Mouse (Mus musculus) A20 (cell line): ENCODE data around the gene Cd38.
A peak's percentile ranks its signal among the peaks of the same experiment; 100 is the strongest.

Experiments
- DNase-seq: peaks from one replicate; pipeline ENCODE4 v3.0.0-alpha.2; 2011; ENCODE audit warnings: low read depth, low spot score

The Cd38 gene

DNA sequence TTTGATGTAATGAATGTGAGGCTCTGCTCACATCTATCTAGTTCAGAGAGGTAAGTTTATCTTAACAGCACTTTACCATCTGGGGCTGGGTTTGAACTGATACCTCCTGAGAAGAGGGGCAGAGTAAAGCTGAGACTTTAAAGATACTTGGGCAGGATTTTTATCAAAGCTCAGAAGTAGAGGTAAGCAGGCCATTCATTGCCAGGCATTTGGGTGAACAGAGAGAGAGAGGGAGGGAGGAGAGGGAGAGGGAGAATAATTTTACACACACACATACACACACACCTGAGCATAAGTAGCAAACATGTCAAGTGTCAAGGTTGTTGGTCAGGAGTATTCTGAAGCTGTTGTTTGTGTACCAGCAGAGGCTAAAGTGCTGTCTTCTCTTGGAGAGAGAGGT is at the start of gene Cd38:
TSS of gene Cd38 (plus strand) at position 301 of the 400 bp plus-strand sequence.
- DNase-seq: no peak

DNA sequence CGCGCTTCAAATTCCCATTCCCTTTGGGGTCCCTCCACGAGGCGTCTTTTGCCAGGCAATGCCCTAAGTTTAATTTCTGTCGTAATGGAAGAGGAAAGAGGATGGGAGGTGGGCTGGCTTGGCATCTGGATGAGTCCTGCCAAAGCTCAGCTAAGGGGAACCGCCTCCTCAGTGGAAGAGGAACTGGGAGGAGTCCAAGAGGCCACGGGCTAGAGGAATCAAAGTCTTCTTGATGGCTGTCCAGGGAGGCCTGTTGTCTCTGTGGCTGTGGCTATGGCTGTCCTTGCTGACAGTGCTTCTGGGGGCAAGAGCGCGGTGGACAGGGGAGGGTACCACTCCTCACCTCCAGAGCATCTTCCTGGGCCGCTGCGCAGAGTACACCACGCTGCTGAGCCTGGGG is 49.7 kb upstream of the Cd38 start, which contains the start of gene Bst1:
TSS of gene Bst1 (plus strand) at position 191 of the 400 bp plus-strand sequence.
- DNase-seq: no peak

DNA sequence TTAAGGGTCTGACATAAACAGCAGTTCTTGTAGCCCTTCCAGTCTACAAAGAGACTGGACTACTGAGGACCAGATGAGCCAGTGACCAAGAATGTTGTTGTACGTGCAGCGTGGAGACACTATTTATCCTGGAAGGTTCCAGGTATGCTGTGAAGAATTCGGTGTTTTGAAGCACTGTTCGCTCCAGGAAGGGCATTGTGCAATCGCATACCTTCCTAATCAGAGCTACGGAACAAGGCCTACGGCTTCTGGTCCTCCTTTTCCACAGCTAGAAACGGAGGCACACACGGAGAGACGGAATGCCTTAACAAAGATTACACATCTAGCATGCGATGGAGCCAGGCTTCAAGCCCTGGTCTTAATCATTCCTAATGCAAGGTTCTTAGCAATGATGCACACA is 47.6 kb upstream of the Cd38 start:
- DNase-seq: no peak

DNA sequence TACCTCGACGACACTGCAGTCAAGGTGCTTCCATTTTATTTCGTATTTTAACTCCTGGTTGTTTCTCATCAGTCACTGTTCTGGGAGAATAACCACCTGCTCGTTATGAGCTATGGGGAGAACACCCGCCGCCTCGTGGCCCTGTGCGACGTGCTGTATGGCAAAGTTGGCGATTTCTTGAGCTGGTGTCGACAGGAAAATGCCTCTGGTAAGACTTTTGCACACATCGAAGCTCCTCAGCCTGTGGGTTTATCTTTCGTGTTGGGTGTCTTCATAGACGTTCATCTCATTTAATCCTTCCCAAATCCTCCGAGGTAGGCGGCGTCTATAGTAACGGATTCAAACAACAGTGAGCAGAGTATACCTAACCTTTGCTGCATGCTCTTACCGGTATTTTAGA is 46.8 kb upstream of the Cd38 start, which contains the start of gene Fbxl5:
TSS of gene Fbxl5 (minus strand) at position 101 of the 400 bp plus-strand sequence.
- no peak for DNase-seq

DNA sequence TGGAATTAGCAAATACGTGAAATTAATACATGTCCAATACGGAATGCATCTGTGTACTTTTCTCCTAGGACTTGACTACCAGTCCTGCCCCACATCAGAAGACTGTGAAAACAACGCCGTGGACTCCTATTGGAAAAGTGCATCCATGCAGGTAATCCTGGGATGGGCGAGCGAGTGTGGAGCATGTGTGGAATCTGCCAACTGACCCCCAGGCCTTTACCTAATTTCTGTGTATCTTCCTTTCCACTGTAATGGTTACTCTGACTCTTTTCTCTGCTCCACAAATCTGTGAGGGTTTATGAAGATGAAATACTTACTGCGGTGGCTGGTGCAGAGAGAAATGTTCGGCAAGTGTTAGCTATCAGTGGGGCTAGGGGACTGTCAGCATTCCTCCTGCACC is 46.2 kb upstream of the Cd38 start:
- DNase-seq: no peak

DNA sequence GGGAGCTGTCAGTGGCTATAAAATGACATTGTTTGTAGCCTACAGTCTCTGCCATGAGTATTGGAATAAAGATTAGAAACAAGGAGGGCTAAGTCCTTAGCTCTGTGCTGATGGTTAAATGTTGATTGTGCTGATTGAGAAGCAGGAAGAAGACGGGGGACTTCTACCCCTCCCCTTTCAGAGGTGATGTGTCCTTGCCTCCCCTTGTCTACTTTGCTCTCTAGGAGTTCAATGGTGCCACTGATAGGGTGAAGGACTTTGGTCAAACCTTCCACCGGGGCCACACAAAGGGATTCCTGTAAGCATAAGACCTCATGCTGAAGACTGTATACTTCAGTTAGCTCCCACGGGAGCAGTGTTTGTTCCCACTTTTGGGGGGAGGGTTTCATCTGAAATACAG is 45.5 kb upstream of the Cd38 start:
- DNase-seq: no peak

DNA sequence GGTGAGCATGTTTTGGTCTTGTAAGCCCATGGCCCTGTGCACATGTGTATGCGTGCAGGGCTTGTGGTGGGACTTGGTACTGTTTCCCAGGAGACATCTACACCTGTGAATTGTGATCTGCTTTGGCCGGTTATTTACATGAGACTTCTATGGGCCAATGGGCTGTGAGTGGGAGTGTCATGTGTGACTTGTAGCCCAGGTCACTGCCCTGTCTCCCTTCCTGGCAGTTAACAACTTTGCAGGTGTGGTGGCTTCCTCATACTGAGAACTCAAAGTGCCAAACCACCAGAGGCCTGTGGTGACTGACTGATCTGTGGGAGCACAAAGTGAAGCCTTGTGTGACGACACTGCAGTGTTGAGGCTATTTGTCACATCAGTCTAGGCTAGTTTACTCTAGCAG is 43.8 kb upstream of the Cd38 start:
- DNase-seq: peak; percentile 81

DNA sequence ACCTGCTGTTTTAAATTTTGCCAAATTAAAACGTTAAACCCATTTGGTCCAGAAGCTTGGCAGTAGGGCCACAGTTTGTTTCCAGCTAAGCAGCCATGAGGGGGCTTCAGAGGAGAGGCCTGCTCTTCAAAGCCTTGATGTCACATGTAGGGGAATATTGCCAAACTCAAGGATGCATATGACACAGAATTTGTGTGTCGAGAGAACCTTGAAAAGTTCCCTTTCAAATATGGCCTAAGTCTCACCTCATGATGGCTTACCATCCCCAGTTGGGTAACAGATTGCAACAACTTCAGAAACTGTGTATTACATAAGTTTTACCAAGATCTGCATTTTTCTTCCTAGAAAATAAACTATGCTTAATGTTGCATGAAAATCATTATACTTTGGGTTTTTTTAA is 41.5 kb upstream of the Cd38 start:
- DNase-seq: no peak

DNA sequence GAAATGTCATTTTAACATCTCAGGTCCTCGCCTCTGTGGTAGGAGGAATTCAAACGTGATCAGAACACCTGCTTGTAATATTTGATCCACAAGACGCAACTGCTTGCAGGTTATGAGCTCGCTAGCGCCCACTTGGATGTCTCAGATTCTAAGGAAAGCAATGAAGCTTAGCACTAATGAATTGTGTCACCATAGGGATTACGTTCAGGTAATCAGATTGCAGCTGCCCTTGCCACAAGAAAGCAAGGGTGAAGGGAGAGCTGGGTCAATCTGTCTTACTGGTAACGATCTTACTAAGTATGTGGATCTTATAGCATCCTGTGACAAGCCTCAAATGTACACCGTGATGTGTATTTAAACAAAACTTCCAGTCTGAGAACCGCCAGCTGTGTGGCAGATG is 41.0 kb upstream of the Cd38 start:
- DNase-seq: no peak

DNA sequence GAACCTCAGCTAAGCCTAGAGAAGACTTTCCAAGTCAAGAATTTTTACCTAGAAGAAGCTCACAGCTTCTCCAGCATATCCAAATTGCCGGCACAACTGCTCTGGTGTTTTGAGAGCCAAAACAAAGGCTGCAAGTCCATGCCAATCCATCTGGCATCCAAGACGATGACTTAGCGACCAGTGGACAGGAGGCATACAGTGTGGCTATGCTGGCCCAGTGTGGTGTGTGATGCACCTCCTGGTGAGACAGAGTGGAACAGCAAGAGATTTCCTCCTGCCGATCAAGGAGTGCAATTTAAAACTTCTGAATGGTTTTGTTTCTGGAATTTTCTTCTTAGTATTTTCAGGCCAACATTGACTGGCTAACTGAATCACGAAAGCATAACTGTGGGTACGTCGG is 31.8 kb upstream of the Cd38 start:
- peak; percentile 22 for DNase-seq

DNA sequence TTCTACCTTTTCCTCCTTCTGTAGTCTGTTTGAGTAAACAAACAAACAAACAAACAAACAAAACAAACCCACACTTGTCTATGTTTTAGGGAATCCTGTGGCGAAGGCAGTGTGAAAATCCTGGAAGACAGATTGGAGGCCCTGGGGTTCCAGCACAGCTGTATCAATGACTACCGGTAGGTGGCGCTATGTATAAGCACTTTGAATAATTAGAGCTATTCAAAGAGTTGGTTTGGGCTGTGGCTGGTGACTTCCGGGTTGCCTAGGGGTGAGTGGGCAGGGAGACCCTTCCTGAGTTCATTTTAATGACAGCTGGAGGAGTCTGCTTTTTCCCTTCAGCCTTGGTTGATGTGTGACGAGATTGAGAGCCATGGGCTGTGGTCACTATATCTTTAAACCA is 31.0 kb upstream of the Cd38 start:
- peak; percentile 68 for DNase-seq

DNA sequence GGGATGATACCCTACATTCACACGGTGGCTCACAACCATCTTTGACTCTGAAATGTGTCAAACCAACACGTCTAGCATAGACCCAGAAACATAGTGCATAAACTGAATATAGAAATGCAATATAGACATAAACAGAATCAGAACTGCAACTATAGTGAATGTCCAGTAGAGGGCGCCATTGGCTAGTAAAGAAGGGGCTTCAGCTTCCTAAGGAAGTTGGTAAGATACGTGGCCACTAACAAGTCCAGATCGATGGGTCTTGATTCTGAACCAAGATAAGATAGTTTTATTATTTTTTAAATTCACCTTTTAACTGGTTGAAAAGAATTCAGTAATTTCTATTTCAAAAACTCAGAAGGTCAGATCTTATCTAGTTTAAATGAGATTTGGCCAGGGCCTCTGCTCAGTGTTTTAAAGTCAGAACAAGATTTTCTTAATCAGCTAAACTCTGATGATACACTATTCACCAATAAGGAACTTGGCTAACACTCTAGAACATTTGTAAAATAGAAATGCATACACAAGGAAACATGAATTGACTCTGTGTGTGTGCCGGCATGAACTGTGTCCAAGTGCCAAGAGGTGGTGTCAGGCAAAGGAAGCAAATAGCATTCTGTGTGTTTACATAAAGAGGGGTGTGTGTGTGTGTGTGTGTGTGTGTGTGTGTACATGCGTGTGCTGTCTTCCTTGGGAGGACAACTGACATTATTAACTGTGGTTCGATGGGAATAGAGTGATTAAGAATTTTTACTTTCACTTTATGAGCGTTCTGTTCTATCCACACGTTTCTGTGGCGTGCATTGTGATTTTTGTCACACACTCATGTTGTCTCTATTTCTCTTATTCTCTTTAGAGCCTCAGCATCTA is 27.0 kb upstream of the Cd38 start:
- DNase-seq: peak; percentile 85

DNA sequence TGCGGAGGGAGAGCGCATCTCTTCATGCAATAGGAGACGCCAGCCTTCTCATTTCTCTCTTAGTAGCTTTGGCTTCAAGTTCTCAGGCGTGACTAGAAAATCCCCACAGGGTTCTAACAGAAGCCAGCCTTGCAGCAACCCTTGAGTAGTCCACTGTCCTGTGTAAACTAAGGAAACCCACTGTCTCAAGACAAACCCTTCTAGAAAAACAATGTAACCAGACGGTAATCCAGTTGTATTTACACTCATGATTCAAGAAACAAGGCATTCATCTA is 26.4 kb upstream of the Cd38 start:
- peak; percentile 64 for DNase-seq

DNA sequence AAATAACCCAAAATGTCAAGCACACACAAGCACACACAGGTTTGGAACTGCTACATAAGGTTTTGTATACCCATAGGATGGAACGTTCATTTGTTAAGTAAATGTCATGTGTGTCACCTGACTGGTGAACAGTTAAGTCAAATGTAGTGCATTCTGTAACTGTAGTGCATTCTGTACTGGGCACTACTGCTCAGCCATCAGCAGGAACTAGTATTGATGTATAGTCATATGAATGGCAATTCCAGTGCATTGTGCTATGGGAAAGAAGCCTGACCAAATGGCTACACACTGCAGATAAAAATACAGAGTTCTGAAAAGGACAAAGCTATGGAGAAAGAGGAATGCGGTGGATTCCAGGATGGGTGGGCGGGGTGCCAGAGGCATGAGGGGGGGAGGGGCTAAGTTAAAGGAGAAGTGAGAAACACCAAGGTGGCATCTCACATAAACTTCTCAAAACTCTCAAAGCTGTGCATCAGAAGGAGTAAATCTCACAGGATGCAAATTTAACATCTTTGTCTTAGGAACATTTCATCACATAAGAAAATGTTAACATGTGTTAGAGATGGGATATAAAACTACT is 25.7 kb upstream of the Cd38 start:
- peak; percentile 49 for DNase-seq

DNA sequence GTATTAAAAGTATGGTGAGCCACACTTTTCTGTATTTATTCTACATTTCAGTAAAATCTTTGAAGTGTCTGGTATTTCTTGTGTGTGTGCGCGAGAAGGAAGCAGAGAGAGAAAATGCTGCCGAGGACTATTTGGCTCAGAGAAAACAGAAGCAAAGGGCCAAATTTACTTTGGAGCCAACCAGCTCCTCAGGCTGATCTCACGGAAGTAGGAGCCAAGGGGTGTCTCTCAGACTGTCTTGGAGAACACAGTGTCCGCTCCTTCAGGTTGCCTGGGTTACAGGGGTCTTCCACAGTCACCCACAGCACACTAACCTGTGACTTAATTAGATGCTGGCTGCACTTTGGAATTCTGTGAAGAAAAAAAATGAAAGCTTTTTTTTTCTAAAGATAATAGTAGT is 23.3 kb upstream of the Cd38 start:
- DNase-seq: no peak

DNA sequence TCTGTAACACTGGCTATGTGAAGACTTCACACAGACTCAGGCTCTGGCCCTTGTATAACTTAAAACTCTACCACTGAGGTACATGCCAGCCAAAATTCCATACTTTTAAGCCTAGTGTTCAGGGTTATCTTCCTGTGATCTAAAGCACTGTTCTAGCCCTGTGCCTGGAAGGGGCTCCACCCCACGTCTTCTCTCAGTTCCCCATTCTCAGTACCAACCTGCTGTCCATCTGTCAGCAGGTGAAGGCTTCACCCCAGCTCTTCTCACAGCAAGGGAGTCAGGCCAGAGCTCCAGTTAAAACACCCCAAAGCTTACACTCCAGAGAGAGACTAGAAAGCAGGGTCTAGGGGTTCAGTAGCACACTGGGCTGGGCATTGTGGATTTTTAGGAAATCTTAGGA is 22.7 kb upstream of the Cd38 start:
- peak; percentile 79 for DNase-seq

DNA sequence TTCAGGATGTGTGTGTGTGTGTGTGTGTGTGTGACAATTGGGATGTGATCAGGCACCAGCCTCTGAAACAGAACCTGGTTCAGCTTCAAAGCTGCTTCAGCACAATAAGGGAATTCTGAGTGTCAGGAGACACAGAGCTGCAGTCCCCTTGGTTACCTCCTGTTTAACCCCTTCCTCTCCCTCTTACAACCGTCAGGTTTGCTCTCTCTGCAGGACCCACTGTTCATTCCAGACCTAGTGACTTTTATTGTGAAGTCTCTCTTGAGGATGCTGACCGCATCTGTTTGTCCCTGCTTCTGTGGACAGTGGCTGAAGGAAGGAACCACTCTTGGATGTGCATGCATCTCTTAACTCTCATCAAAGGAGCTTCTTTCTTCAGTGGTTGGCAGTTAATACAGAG is 22.1 kb upstream of the Cd38 start:
- no peak for DNase-seq

DNA sequence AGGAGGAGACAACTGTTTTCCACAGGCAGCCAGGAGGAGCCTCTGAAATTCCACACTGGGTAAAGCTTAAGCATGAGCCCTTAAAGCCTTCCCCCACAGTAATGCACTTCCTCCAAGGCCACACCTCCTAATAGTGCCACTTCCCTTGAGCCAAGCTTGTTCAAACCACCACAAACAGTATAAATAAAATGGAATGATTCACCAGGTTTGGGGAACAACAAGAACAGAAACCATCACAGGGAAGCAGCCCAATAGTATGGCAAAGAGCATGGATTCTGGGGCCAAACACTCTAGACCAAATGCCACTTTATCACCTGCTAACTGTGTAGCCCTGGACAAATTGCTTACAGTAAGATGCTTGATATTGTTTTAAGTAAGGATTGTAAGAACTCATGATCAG is 20.8 kb upstream of the Cd38 start:
- no peak for DNase-seq

DNA sequence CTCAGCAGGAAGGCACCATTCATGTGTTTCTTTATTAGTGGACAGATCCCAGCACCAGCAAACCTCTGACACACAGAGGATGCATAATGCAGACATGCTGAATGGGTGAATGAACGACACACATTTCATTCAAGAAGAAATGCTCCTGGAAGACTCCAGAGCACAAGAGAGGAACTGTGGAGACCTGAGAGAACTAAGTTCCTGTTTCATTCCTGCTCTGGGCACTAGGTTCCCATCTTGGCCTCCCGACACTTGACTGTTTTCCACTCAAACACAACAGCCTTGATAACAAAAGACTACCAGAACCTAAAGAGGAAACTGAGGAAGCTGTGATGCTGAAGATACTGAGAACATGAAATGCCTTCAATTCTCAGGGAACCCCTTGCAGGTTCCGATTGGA is 20.1 kb upstream of the Cd38 start:
- DNase-seq: peak; percentile 17

DNA sequence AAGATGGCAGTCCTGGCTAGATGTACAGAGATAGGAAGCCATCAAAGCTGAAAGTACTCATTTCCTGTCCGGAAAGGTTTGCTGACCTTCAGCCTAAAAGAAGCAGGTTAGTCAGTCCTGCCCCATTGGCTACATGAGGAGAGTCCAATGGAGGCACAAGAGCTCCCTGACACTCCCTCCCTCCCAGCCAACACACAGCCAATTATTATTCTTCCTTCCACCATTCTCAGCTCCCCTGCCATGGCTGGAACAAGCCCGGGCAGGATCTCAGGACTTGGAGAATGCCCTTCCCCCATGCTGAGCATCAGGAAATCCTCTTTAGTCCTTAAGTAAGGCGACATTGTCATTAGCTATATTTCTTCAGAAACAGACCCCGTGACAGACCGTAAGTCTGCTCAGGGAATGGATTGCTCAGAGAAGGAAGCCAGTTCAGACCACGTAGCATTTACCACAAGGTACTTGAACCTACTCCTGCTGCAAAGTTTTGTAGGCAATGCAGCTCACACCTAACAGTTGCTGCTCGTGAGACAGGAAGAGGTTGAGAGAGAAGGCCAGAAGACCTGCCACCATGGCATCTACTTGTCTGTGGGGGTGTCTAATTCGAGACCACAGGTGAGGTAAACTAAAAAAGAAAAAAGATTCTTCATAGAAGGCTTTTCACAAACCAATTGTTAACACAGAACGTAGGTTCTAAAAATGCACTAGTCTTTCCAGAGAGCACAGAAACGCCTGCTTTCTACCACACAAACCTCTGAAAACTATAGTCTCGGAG is 15.1 kb upstream of the Cd38 start:
- DNase-seq: peak; percentile 5

DNA sequence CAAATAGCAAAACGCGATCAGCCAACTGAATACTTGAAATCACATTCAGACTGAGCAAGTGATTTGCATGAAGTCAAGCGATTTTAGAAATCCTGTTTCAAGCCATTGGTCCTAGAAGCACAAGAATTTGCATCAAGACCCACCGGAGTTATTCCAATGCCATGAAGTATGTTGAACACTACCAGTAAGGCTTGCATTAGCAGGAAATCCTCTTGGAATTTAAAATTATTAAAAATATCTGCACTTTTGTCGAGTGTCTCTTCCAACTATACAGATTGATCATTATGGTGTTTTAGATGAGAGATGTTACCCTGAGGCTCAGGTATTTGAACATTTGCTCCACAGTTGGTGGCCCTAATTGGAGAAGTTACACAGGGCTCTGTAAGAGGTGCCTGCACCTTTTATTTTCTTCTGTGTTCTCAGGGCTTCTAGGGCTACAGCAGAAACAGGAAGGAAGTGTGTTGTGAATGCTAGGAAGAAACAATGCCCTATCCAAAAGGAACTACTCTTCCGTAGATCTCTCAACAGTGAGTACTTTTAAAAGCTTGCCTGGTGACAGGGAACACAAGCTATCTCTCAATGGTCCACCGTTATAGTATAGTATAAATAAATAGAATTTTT is 14.4 kb upstream of the Cd38 start:
- peak; percentile 19 for DNase-seq

DNA sequence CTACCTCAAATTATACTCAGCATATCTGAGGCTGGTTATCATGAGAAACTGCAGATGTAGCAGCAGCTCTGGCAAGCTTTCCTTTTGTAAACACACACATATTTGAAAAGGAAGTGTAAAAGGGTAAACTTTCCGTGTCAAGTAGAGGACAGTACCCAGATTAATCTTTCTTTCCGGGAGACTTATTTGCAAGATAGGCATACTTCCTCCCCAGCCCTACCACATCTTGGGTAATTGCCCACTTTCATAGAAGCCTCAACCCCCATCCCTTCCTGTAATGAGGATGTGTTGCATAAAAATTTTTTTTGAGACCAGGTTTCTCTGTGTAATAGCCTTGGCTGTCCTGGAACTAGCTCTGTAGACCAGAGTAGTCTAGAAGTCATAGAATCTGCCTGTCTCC is 12.6 kb upstream of the Cd38 start:
- peak; percentile 69 for DNase-seq
